Mouse (Mus musculus) ES-E14 (cell line): ENCODE measurements around the gene 1700007K13Rik. TPM values are rescaled to one million over a fixed set of nuclear protein-coding genes. Genes with fewer than 3 reads are reported as not detected.

ENCODE experiments used
- DNase-seq: peaks from one replicate; pipeline ENCODE4 v3.0.0-alpha.2; 2013; ENCODE audit warnings: low read depth, low spot score
- H3K27ac ChIP-seq: 2 replicates; pipeline ENCODE4 v1.5.1; 2012; ENCODE audit warnings: low read depth, mild to moderate bottlenecking, low read length, moderate library complexity, mixed read lengths; ENCODE audit not compliant: poor library complexity, insufficient read depth, severe bottlenecking
- H3K36me3 ChIP-seq: 2 replicates; pipeline ENCODE4 v1.6.1; 2012; ENCODE audit warnings: mild to moderate bottlenecking, low read length, moderate library complexity, mixed read lengths; ENCODE audit not compliant: control insufficient read depth, poor library complexity, insufficient read depth, severe bottlenecking
- H3K4me1 ChIP-seq, 2 experiments: fragments of 150-350 bp in 1 of 2; sonication (generic) in 1 of 2; 2 replicates each; pipeline ENCODE4 v1.6.1; 2012; ENCODE audit warnings: low read length in 2 of 2, mild to moderate bottlenecking in 1 of 2, mixed read lengths in 1 of 2; ENCODE audit not compliant: control insufficient read depth in 2 of 2, insufficient read depth in 2 of 2, poor library complexity in 1 of 2
- H3K4me3 ChIP-seq, 2 experiments: fragments of 150-350 bp in 1 of 2; sonication (generic) in 1 of 2; 2 replicates each; pipeline ENCODE4 v1.5.1; 2012; ENCODE audit warnings: low read length in 2 of 2, low read depth in 1 of 2, mild to moderate bottlenecking in 1 of 2, mixed read lengths in 1 of 2; ENCODE audit not compliant: insufficient read depth in 1 of 2, poor library complexity in 1 of 2, severe bottlenecking in 1 of 2
- H3K9ac ChIP-seq: 2 replicates; pipeline ENCODE4 v1.6.1; 2012; ENCODE audit warnings: low read depth, mild to moderate bottlenecking, low read length, mixed read lengths; ENCODE audit not compliant: poor library complexity, insufficient read depth, severe bottlenecking
- H3K9me3 ChIP-seq: fragments of 150-350 bp; sonication (generic); 2 replicates; pipeline ENCODE4 v1.6.1; 2012; ENCODE audit warnings: low read depth, mild to moderate bottlenecking, low read length; ENCODE audit not compliant: control insufficient read depth, insufficient read depth
- CHD2 ChIP-seq: IDR thresholded peaks from 2 replicates; pipeline ENCODE4 v1.6.1; 2014; ENCODE audit warnings: mild to moderate bottlenecking, low read depth, low read length, inconsistent platforms
- HCFC1 ChIP-seq: IDR thresholded peaks from 2 replicates; pipeline ENCODE4 v1.6.1; 2012; ENCODE audit warnings: low read length, inconsistent platforms, borderline replicate concordance; ENCODE audit not compliant: insufficient read depth
- MAFK ChIP-seq: IDR thresholded peaks from 2 replicates; pipeline ENCODE4 v1.6.1; 2014; ENCODE audit warnings: mild to moderate bottlenecking, low read depth, low read length, inconsistent platforms; ENCODE audit not compliant: insufficient read depth
- ZC3H11A ChIP-seq: IDR thresholded peaks from 2 replicates; pipeline ENCODE4 v1.6.1; 2012; ENCODE audit warnings: low read depth, mild to moderate bottlenecking, inconsistent platforms, low read length, borderline replicate concordance
- ZNF384 ChIP-seq: IDR thresholded peaks from 2 replicates; pipeline ENCODE4 v1.6.1; 2012; ENCODE audit warnings: low read depth, low read length, inconsistent platforms
- in situ Hi-C, 2 experiments: fragments of 600-800 bp; cut with MboI; formaldehyde crosslinking; loops; one replicate each; pipeline ENCODE4 v1.15.1; 2025; ENCODE audit warnings: low sequenced_read_pairs in 2 of 2, inconsistent platforms in 1 of 2; ENCODE audit not compliant: unreplicated experiment in 2 of 2
- total RNA-seq: library from RNA; depleted of rRNA; stranded (reverse); fragments of 300-350 nt; gene quantifications from 2 replicates; pipeline ENCODE4 v1.2.3, GENCODE M21; 2012

Gene 1700007K13Rik
- total RNA-seq, 1 experiment, result 12.9 TPM

DNA sequence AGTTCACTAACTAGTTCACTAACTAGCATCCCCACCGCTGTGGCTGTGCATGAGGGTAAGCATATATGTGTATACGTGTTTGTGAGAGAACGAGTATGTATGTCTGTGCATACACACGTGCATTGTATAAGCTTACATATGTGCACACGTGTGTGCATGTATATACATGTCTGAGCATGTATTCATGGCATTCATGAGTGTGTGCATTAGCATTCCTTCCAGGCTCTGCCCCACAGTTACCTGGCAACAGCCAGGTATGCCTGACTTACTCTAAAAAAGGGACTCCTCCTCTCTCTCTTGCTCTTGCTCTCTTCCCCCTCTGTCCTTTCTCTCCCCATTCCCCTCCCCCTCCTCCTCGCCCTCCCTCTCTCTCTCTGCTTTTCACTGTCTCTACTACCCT is 38.9 kb downstream of the 1700007K13Rik start:
- 0 out of 2 replicates have a peak, but pooled peaks cover 2% of the 10 kb centered on the region for H3K9me3 ChIP-seq
- H3K4me1 ChIP-seq, result no peaks in the 10 kb centered on the region
- no peaks in the 10 kb centered on the region for H3K36me3 ChIP-seq
- no peak overlapping the region for H3K9ac ChIP-seq
- no peak for DNase-seq
- H3K4me3 ChIP-seq, result no peak overlapping the region
- TF ChIP-seq ZNF384 (no peak), ZC3H11A (no peak), HCFC1 (no peak), MAFK (no peak), CHD2 (no peak)
- H3K27ac ChIP-seq, result no peak overlapping the region
- in situ Hi-C loops, result no loop called here

DNA sequence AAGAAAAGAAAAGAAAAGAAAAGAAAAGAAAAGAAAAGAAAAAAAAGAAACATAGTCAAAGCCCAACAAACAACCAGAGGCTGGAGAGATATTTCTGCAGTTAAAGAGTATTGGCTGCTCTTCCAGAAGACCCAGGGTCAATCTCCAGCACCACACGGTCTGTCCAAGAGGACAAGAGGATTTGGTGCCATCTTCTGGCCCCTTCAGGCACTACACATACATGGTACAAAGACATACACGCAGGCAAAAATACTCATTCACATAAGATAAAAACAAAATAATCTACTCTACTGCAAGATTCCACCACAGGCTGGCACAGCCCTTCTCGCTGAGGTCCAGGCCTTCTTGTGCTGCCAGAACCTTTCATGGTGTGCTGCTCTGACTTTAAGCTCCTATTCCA is 43.0 kb downstream of the 1700007K13Rik start:
- TF ChIP-seq ZNF384 (no peak), ZC3H11A (peak; percentile 57; the same call in 1 of the 2 replicates)
- Histone ChIP-seq H3K27ac (no peak overlapping the region), H3K4me3 (no peak overlapping the region), H3K36me3 (no peaks in the 10 kb centered on the region), H3K9me3 (no peaks in the 10 kb centered on the region), H3K9ac (no peak overlapping the region), H3K4me1 (no peaks in the 10 kb centered on the region)
- DNase-seq, result peak; percentile 65
- in situ Hi-C loops, result loop anchor here (25.0 kb wide), 2 partner anchors 486 to 636 kb away; no protein-coding TSS in a partner anchor

DNA sequence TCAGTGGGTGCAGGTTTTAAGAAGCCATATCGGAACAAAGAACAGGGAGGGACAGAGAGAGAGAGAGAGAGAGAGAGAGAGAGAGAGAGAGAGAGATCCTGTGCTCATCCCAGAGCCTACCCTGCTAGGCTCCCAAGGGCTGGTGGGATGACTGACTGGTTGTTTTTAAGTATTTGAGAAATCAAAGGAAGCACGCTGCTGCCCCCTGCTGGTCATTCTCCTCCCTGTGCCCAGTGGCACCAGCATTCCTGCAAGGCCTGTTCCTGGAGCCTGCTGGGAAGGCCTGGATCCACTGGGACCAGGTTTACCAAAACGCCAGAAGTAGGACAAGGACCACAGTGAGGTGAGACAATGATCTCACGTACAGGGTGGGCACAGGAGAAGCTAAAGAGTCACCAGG is 46.2 kb downstream of the 1700007K13Rik start:
- DNase-seq, result peak; percentile 91
- Histone ChIP-seq H3K9me3 (no peaks in the 10 kb centered on the region), H3K27ac (no peak overlapping the region), H3K36me3 (no peaks in the 10 kb centered on the region), H3K9ac (no peak overlapping the region), H3K4me3 (no peak overlapping the region), H3K4me1 (no peaks in the 10 kb centered on the region)
- in situ Hi-C loops, result loop anchor here (10.0 to 25.0 kb wide), 4 partner anchors 215 to 645 kb away; no protein-coding TSS in a partner anchor
- no peak for TF ChIP-seq HCFC1
- TF ChIP-seq ZNF384, result 0 out of 2 replicates have a peak, but pooled peaks have one; percentile 19
- no peak for TF ChIP-seq CHD2
- TF ChIP-seq ZC3H11A, result peak; percentile 78; the same call in 1 of the 2 replicates
- no peak for TF ChIP-seq MAFK

DNA sequence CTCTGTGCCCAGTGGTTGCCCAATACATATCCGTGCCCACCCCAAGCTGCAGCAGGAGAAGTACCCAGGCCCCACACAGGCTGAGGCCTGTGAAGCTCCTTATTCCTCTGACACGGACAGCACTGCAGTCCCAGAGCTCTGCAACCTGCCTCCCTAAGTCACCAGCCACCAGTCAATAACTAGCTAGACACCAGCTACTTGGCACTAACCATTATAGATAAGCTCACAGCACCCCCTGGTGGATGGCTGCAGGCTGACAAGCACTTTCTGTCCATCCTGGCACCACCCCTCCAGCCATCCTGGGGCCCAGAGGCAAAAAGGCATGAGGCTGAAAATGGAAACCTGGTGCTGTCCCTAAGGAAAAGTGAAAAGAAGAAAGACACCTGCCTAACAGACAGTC is 48.1 kb downstream of the 1700007K13Rik start:
- in situ Hi-C loops, result loop anchor here (10.0 to 25.0 kb wide), 4 partner anchors 213 to 643 kb away; no protein-coding TSS in a partner anchor
- peak; percentile 65 for DNase-seq
- H3K4me3 ChIP-seq, result no peak overlapping the region
- H3K9me3 ChIP-seq, result no peaks in the 10 kb centered on the region
- no peak overlapping the region for H3K9ac ChIP-seq
- no peaks in the 10 kb centered on the region for H3K4me1 ChIP-seq
- no peak for TF ChIP-seq CHD2
- TF ChIP-seq MAFK, result no peak
- TF ChIP-seq ZC3H11A, result peak; percentile 78; the same call in 1 of the 2 replicates
- no peak for TF ChIP-seq HCFC1
- TF ChIP-seq ZNF384, result no peak
- H3K27ac ChIP-seq, result no peak overlapping the region
- H3K36me3 ChIP-seq, result no peaks in the 10 kb centered on the region

DNA sequence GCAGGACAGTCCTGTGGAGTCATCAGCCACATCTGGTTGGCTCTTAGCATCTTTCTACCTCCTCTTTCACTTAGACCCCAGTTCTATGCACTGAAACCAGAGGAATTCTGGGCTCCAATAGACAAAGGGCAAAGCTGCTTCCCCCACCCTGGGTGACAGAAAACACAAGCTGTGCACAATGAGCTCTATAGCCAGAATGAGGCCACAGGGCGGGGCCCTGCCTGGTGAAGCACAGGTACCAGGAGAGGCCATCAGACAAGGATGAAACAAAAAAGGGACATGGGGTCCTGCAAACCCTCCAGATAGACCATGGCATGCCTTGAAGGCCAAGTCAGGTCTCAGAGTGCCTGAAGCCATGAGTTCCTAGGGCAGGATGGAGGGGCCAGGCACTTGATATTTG is 49.6 kb downstream of the 1700007K13Rik start:
- H3K4me3 ChIP-seq, result no peak overlapping the region
- H3K27ac ChIP-seq, result no peak overlapping the region
- no peak overlapping the region for H3K9ac ChIP-seq
- TF ChIP-seq ZC3H11A (no peak), HCFC1 (no peak), ZNF384 (no peak), CHD2 (no peak), MAFK (no peak)
- no peaks in the 10 kb centered on the region for H3K9me3 ChIP-seq
- in situ Hi-C loops, result loop anchor here (10.0 to 25.0 kb wide), 4 partner anchors 212 to 642 kb away; no protein-coding TSS in a partner anchor
- DNase-seq, result no peak
- no peaks in the 10 kb centered on the region for H3K36me3 ChIP-seq
- H3K4me1 ChIP-seq, result no peaks in the 10 kb centered on the region
